Mouse (Mus musculus): ENCODE data around the gene Mpped2. TPM values are rescaled to one million over a fixed set of nuclear protein-coding genes. Genes with fewer than 3 reads are reported as not detected.

The Mpped2 gene
- polyA plus RNA-seq, 1 experiment from 2014 or later: 149 TPM

DNA sequence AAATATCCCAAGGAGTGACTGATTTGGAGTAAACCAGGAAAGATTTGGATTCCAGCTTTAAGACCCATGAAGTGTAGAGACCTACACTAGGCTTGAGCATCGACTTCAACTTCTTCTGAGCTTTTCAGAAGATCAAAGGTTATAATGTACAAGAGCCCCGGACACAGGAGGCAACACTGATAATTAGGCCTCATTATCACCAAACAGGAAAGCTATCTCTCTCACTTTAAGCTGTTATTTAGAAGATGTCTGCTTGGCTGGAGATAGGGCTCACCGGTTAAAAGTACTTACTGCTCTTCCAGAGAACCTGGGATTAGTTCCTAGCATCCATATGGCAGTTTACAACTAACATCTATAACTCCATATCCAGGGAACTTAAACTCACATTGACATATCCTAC lies 39.1 kb downstream of the Mpped2 start:
- no peak overlapping the region for H3K27ac ChIP-seq (replicated peaks)
- no peaks in the 10 kb centered on the region for H3K9me3 ChIP-seq
- H3K4me3 ChIP-seq: no peak overlapping the region
- ATAC-seq (ENCODE audit: low FRiP score, low read depth): no peak
- H3K4me2 ChIP-seq: no peak overlapping the region
- H3K9ac ChIP-seq: no peak overlapping the region
- H3K4me1 ChIP-seq (replicated peaks): peaks cover 19% of the 10 kb centered on the region; the same call in 1 of the 2 replicates
- WGBS: 86% methylated on average over 3 of the region's 3 CpGs
- H3K27me3 ChIP-seq: no peaks in the 10 kb centered on the region
- no peaks in the 10 kb centered on the region for H3K36me3 ChIP-seq

DNA sequence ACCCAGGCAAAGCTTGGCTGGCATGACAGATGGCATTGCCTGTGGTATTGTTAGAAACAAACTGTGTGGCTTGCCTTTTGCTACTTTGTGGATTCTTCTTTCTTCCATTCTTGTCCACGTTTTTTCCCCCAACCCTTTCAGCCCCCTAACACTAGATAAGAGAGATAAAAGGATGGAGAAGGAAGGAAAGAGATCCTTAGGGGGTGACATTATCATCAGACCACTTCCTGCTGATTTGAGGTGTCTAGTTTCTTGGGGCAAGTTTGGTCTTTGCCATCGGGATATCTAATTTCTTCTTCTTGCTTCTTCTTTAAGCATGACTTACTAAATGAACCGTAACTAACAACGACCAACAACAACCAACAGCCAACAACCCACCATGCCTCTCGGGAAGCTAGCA lies 40.3 kb downstream of the Mpped2 start:
- H3K4me3 ChIP-seq: no peak overlapping the region
- no peaks in the 10 kb centered on the region for H3K27me3 ChIP-seq
- 44% methylated on average over 5 of the region's 5 CpGs for WGBS
- peaks cover 19% of the 10 kb centered on the region; the same call in 1 of the 2 replicates for H3K4me1 ChIP-seq (replicated peaks)
- H3K27ac ChIP-seq (replicated peaks): no peak overlapping the region
- no peak overlapping the region for H3K4me2 ChIP-seq
- no peak overlapping the region for H3K9ac ChIP-seq
- no peak for ATAC-seq (ENCODE audit: low FRiP score, low read depth)
- no peaks in the 10 kb centered on the region for H3K36me3 ChIP-seq
- no peaks in the 10 kb centered on the region for H3K9me3 ChIP-seq

DNA sequence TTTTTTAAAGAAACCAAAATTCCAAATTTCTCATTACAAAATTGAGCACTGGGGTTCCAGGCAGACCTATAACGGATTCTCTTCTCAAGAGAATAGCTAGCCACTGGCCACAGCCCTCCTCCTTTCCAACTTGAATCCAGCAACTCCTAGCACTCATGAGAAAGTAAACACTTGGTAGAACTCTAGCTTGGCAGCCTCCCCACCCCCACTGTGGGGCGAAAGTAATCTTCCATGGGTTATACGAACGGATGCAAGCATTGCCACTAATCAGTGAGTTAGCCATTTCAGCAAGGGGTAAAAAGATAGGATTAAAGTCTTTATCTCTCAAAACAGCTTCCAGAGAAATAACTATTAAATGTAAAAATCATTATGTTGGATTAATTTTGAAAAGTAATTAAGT lies 40.9 kb downstream of the Mpped2 start:
- 67% methylated on average over 4 of the region's 4 CpGs for WGBS
- Histone ChIP-seq H3K27me3 (no peaks in the 10 kb centered on the region), H3K4me1 (replicated peaks) (peaks cover 19% of the 10 kb centered on the region; the same call in 1 of the 2 replicates), H3K36me3 (no peaks in the 10 kb centered on the region), H3K9ac (no peak overlapping the region), H3K9me3 (no peaks in the 10 kb centered on the region), H3K4me2 (no peak overlapping the region), H3K27ac (replicated peaks) (no peak overlapping the region), H3K4me3 (no peak overlapping the region)
- no peak for ATAC-seq (ENCODE audit: low FRiP score, low read depth)

DNA sequence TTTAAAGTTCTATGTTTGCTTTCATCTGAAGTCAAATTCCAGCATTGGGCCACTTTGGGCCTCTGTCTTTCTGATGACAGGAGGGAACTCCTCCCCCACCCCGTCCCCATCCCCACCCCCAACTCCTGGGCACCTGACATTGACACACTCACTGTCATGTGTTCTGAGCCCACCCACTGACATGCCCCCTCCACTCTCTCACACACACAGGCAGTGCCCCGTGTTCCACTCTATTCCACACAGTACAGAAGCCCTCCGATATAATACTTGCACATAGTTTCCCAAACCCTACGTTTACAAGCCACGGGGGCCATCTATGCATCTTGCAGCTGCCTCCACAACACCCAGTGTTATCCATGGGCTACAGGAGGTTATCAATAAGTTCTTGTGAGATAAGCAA lies 42.1 kb downstream of the Mpped2 start:
- ATAC-seq (ENCODE audit: low FRiP score, low read depth): no peak; the same call in 1 of the 2 replicates
- H3K27me3 ChIP-seq: no peaks in the 10 kb centered on the region
- peaks cover 18% of the 10 kb centered on the region; the same call in 1 of the 2 replicates for H3K4me1 ChIP-seq (replicated peaks)
- no peak overlapping the region for H3K9ac ChIP-seq
- no peaks in the 10 kb centered on the region for H3K36me3 ChIP-seq
- no peaks in the 10 kb centered on the region for H3K9me3 ChIP-seq
- no peak overlapping the region for H3K4me2 ChIP-seq
- WGBS: 81% methylated on average over 5 of the region's 5 CpGs
- H3K27ac ChIP-seq (replicated peaks): no peak overlapping the region
- H3K4me3 ChIP-seq: no peak overlapping the region

DNA sequence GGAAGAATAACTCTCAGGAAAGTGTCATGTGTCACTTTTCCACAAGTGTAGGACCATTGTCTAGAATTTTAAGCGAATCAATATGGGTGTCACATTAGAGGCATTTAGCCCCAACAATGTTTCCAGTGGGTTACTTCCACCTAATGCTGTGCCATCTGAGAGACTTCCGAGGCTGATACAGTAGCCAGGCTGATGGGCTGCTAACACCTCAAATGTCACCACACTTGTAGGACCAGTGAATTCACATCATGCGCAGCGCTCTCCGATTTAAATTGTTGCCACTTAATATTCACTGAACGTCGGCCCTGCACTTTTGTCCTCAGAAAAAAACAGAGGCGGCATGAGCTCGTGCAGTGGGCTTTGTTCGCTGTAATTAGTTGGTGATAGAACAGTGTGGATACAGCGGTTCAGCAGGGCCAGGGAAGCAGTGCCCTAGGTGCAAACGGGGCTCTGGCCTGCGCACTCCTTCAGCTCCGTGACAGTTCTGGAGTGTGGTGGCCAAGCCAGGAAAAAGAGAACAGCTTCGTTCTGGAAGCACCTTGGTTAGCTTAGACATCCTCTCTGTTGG lies 42.8 kb downstream of the Mpped2 start:
- H3K9ac ChIP-seq: no peak overlapping the region
- peak overlapping the region; percentile 14; the same call in 1 of the 2 replicates for H3K27ac ChIP-seq (replicated peaks)
- H3K27me3 ChIP-seq: no peaks in the 10 kb centered on the region
- H3K4me2 ChIP-seq: peak overlapping the region; percentile 7; the same call in 1 of the 2 replicates
- 33% methylated on average over 15 of the region's 15 CpGs for WGBS
- H3K4me3 ChIP-seq: no peak overlapping the region
- no peaks in the 10 kb centered on the region for H3K36me3 ChIP-seq
- H3K4me1 ChIP-seq (replicated peaks): peaks cover 12% of the 10 kb centered on the region; the same call in 1 of the 2 replicates
- 0 out of 2 replicates have a peak, but pooled peaks have one; percentile 42 for ATAC-seq (ENCODE audit: low FRiP score, low read depth)
- no peaks in the 10 kb centered on the region for H3K9me3 ChIP-seq

DNA sequence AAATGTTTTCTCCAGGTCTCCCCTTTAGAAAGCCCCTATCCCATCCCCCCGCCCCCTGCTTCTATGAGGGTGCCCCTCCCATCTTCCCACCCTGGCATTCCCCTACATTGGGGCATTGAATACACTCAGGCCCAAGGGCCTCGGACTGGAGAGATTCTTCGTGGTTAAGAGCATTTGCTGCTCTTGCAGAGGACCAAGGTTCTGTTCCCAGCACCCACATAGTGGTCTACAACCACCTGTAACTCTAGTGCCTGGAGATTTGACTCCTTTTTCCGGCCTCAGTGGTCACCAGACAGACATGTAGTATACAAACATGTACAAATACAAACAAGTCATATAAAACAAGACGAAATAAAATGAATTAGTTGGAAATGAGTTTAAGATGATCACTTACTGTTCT lies 45.9 kb downstream of the Mpped2 start:
- H3K4me3 ChIP-seq: no peak overlapping the region
- no peak overlapping the region for H3K4me2 ChIP-seq
- no peaks in the 10 kb centered on the region for H3K9me3 ChIP-seq
- peaks cover 14% of the 10 kb centered on the region; the same call in 1 of the 2 replicates for H3K4me1 ChIP-seq (replicated peaks)
- H3K9ac ChIP-seq: no peak overlapping the region
- WGBS: 91% methylated on average over 5 of the region's 5 CpGs
- H3K36me3 ChIP-seq: no peaks in the 10 kb centered on the region
- ATAC-seq (ENCODE audit: low FRiP score, low read depth): no peak
- no peak overlapping the region for H3K27ac ChIP-seq (replicated peaks)
- no peaks in the 10 kb centered on the region for H3K27me3 ChIP-seq

DNA sequence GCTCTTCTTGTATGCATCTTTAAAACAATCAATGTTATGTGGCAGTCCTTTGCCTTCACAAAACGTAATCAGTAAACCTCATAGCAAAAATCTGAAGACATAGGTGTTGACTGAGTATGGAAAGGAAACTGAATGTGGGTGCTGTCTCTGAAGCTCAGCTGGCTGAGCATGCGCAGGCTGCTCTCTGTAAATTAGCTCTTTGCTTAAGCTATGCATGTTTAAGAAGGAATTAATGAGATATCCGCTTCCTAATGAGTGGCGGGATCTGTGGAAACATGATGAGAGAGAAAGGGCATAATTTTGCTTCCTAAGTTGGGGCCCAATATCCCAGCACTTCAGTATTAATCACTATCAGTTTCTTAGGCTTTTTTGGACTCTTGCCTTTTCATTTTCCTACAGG lies 51.0 kb downstream of the Mpped2 start:
- Histone ChIP-seq H3K9ac (no peak overlapping the region), H3K36me3 (no peaks in the 10 kb centered on the region), H3K4me2 (no peak overlapping the region), H3K9me3 (no peaks in the 10 kb centered on the region), H3K27ac (replicated peaks) (no peak overlapping the region), H3K4me3 (no peak overlapping the region), H3K27me3 (no peaks in the 10 kb centered on the region), H3K4me1 (replicated peaks) (0 out of 2 replicates have a peak, but pooled peaks cover 14% of the 10 kb centered on the region)
- WGBS: 70% methylated on average over 4 of the region's 4 CpGs
- ATAC-seq (ENCODE audit: low FRiP score, low read depth): no peak

DNA sequence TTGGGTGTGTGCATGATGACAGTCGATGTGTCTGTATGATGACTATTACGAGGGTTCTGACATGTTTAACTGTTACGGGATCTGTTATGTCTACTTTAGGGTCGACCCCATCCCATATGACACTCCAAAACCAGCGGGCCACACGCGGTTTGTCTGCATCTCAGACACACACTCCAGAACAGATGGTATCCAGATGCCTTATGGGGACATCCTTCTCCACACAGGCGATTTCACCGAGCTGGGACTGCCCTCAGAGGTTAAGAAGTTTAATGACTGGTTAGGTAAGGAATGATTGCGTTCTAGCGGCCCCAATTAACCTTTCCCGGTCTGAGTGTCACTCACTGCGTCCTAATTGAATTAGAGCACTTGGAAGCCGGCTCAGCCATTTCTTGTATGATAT lies 51.5 kb downstream of the Mpped2 start:
- Histone ChIP-seq H3K4me2 (no peak overlapping the region), H3K27ac (replicated peaks) (no peak overlapping the region), H3K9me3 (no peaks in the 10 kb centered on the region), H3K27me3 (no peaks in the 10 kb centered on the region), H3K36me3 (no peaks in the 10 kb centered on the region), H3K9ac (no peak overlapping the region), H3K4me1 (replicated peaks) (0 out of 2 replicates have a peak, but pooled peaks cover 14% of the 10 kb centered on the region), H3K4me3 (no peak overlapping the region)
- 55% methylated on average over 14 of the region's 14 CpGs for WGBS
- ATAC-seq (ENCODE audit: low FRiP score, low read depth): no peak

DNA sequence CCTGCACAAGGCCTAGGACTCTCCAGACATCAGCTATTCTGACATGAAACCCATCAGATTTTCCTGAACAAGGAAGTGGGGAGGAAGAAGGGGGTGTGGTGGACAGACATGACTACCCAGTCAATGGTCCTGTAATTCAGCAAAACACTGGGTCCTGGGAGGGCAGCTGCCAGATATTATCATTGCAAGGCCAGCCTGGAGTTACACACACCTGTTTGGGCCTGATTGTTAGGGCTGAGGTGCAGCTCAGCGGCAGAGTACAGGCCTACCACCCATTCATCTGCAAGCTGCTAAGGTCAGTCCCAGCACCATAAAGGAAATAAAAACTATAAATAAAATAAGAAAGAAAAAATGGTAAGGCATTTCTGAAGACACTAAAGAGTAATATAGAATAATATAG lies 52.3 kb downstream of the Mpped2 start:
- Histone ChIP-seq H3K4me2 (no peak overlapping the region), H3K27ac (replicated peaks) (no peak overlapping the region), H3K4me3 (no peak overlapping the region), H3K27me3 (no peaks in the 10 kb centered on the region), H3K9ac (no peak overlapping the region), H3K36me3 (no peaks in the 10 kb centered on the region), H3K9me3 (no peaks in the 10 kb centered on the region), H3K4me1 (replicated peaks) (0 out of 2 replicates have a peak, but pooled peaks cover 14% of the 10 kb centered on the region)
- 89% methylated on average over 1 of the region's 1 CpGs for WGBS
- ATAC-seq (ENCODE audit: low FRiP score, low read depth): no peak

DNA sequence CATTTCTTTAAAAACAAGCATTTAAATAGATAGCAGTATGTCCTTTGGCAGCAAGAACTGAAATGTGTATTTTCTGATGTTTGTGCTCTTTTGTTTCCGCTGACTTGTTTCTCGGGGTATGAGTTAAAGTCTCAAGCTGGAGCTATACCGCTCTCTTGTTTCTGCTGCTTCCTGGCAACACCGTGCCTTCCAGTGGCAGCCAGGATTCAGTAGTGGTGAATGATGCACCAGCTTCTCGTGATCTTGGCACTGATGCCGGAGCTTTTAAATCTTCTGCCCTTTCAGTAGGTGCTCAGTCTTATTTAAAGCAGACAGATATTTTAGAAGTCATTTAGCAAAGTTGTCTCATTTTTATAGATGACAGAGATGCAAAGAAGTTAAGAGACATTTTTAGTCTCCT lies 53.1 kb downstream of the Mpped2 start:
- no peaks in the 10 kb centered on the region for H3K27me3 ChIP-seq
- no peak overlapping the region for H3K4me3 ChIP-seq
- 0 out of 2 replicates have a peak, but pooled peaks cover 17% of the 10 kb centered on the region for H3K4me1 ChIP-seq (replicated peaks)
- H3K9me3 ChIP-seq: no peaks in the 10 kb centered on the region
- H3K9ac ChIP-seq: no peak overlapping the region
- H3K36me3 ChIP-seq: no peaks in the 10 kb centered on the region
- 56% methylated on average over 6 of the region's 6 CpGs for WGBS
- H3K4me2 ChIP-seq: no peak overlapping the region
- ATAC-seq (ENCODE audit: low FRiP score, low read depth): no peak
- no peak overlapping the region for H3K27ac ChIP-seq (replicated peaks)

DNA sequence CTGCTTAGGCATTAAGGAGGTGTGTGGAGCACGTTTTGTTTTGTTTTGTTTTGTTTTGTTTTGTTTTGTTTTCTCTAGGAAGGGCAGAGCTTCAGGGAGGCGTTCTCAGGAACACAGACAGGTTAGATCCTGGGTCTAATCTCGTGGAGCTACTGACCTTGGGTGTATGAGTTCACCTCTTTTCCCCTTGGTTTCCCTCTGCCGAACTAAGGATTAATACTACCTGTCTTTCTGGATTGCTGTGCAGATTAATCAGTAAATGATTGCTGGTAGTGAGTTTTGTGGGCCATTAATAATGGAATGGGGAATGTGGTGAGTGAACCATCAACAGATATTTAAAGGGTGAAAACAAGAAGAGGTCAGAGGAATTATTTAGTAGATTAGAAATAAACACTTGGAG lies 53.8 kb downstream of the Mpped2 start:
- no peak overlapping the region for H3K9ac ChIP-seq
- H3K9me3 ChIP-seq: no peaks in the 10 kb centered on the region
- 0 out of 2 replicates have a peak, but pooled peaks cover 17% of the 10 kb centered on the region for H3K4me1 ChIP-seq (replicated peaks)
- no peaks in the 10 kb centered on the region for H3K27me3 ChIP-seq
- H3K27ac ChIP-seq (replicated peaks): no peak overlapping the region
- no peaks in the 10 kb centered on the region for H3K36me3 ChIP-seq
- no peak for ATAC-seq (ENCODE audit: low FRiP score, low read depth)
- H3K4me2 ChIP-seq: no peak overlapping the region
- WGBS: 60% methylated on average over 4 of the region's 4 CpGs
- no peak overlapping the region for H3K4me3 ChIP-seq

DNA sequence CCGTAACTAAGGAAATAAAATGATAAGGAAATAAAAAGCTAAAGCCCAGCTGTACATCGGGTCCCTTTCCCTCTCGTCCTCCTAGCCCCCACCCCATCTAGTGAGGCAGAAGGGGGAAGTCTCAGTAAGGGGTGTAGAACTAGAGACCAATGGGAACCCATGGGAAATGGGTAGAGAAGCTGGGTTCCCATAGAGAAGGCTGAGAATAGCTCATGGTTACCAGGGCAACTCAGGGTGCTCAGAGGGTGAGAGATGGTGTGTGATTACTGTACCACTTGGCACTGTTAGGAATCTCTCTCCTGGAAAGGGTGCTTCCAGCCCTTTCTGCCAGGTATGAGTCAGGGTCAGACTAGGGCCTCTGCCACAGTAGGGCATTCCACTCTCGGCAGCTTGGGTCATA lies 54.3 kb downstream of the Mpped2 start:
- Histone ChIP-seq H3K27me3 (no peaks in the 10 kb centered on the region), H3K27ac (replicated peaks) (no peak overlapping the region), H3K36me3 (no peaks in the 10 kb centered on the region), H3K9me3 (no peaks in the 10 kb centered on the region), H3K4me3 (no peak overlapping the region), H3K9ac (no peak overlapping the region), H3K4me1 (replicated peaks) (0 out of 2 replicates have a peak, but pooled peaks cover 17% of the 10 kb centered on the region), H3K4me2 (no peak overlapping the region)
- ATAC-seq (ENCODE audit: low FRiP score, low read depth): peak; percentile 19; the same call in 1 of the 2 replicates
- 72% methylated on average over 4 of the region's 4 CpGs for WGBS

DNA sequence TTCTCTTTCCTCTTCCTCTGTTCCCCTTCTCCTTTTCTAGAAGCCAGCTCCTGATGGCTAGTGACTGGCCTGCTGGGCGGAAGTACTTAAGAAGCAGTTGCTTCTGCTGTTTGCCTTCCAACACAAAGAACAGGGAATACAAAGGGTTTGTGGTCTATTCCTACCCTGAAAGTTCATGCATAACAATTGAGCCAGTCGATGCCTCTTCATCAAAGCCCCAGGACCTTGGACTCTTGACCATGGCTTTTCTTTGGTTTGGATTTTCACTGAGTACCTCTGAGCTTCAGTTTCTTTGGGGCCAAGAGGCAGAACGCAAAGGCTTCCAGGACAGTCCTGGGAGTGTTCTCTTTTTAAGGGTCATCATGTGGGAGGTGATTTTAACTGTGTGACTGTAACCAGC lies 57.8 kb downstream of the Mpped2 start:
- peaks cover 9% of the 10 kb centered on the region for H3K4me1 ChIP-seq (replicated peaks)
- H3K9me3 ChIP-seq: no peaks in the 10 kb centered on the region
- ATAC-seq (ENCODE audit: low FRiP score, low read depth): no peak
- H3K9ac ChIP-seq: no peak overlapping the region
- no peaks in the 10 kb centered on the region for H3K27me3 ChIP-seq
- H3K4me2 ChIP-seq: no peak overlapping the region
- WGBS: 33% methylated on average over 3 of the region's 3 CpGs
- no peak overlapping the region for H3K4me3 ChIP-seq
- no peak overlapping the region for H3K27ac ChIP-seq (replicated peaks)
- no peaks in the 10 kb centered on the region for H3K36me3 ChIP-seq

Data from hindbrain, embryonic 15.5 days (tissue).